Mouse (Mus musculus) v-Abl transformed pro-B cells (cell line): ENCODE results near the gene Slc5a6.

ENCODE experiments used
- in situ Hi-C, 2 experiments: fragments of 400-800 bp; cut with MboI; formaldehyde crosslinking; loops; one replicate each; pipeline ENCODE4 v1.15.1; 2025; ENCODE audit not compliant: unreplicated experiment in 2 of 2

The Slc5a6 gene

DNA sequence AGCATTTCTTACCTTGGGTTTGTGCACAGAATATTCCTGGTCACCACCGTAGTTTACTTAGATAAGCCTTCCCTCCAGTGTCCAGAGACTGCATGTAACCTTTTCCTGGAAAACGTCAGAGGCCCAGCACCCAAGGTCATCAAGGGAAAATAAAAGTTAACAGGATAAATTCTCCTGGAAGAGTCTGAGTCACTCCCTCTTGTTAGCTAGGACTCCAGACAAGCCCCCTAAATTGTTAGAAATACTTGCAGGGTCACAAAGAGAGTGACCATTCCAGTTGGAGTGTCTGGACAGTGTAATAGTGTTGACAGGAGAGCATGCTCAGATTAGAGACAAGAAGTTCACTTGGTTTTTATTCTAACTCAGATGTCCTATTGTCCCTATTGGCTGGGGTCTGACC is 32.8 kb downstream of the Slc5a6 start:
- in situ Hi-C loops = no loop called here

DNA sequence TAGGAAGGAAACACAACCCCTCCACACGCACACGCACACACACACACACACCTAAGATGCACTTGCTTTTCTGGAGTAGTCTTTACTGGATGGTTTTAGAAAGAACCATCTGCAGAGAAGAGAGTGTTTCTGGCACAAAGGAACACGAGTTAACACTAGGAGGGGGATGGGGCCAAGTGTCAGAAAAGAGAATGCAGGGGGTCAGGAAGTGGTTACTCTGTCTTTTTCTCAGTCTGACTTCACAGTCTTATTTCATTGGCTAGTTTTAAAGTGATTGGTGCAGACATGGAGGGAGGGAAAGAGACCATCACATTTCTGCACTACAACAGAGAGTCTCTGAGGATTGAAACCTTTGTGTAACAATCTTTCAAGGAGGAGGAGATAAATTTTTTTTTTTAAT is 36.0 kb downstream of the Slc5a6 start:
- in situ Hi-C loops = no loop called here

DNA sequence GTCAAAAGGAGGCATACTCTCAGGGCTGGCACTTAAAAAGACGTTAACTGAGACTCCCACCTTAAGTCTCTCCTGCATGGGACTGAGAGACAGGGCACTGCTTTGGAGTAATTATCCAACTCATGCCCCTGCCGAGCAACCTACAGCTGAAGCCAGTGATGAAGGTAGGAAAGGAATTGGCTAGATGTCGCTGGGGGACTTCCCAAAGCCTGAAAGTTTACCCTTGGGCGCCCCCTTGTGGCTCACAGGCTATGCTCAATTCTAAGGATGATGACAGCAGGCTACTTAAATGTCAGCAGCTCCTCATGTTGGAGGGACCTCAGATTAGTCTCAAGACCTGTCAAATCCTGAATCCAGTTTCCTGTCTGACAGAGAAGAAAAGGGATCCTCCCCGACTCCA is 44.5 kb downstream of the Slc5a6 start:
- in situ Hi-C loops = loop anchor here (5.0 to 10.0 kb wide), 4 partner anchors 72 to 297 kb away; partner anchors contain the start of genes Dnajc5g (in 1 of the 2) and Slc30a3 (in 1 of the 2)

DNA sequence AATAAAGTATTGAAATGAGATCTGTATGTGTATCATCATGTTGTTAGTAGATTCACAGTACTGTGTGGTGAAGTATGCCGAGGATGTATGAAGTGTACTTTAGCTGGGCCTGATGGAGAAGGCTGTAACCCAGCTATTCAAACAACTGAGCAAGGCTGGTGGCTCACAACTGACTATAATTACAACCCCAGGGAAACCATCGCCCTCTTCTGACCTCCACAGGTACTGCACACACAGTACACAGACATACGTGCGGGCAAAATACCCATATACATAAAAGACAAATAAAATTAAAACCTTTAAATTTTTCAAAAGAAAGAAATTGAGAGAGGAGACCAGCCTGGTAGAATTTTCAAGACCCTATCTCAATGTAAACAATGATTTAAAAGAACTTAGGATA is 47.2 kb downstream of the Slc5a6 start:
- in situ Hi-C loops = loop anchor here (5.0 to 10.0 kb wide), 4 partner anchors 69 to 294 kb away; partner anchors contain the start of genes Dnajc5g (in 1 of the 2) and Slc30a3 (in 1 of the 2)

- in situ Hi-C loops = loop anchor here (5.0 to 10.0 kb wide), 4 partner anchors 69 to 294 kb away; partner anchors contain the start of genes Dnajc5g (in 1 of the 2) and Slc30a3 (in 1 of the 2)
Measured at GRCm38 (mm10) chr5:31000993-31001392, 47.7 kb downstream of the Slc5a6 start.

GRCm38 (mm10) chr5:31000122-31000521 is 48.6 kb downstream of the Slc5a6 start:
- in situ Hi-C loops = loop anchor here (5.0 to 10.0 kb wide), 4 partner anchors 68 to 293 kb away; partner anchors contain the start of genes Dnajc5g (in 1 of the 2) and Slc30a3 (in 1 of the 2)

- in situ Hi-C loops = no loop called here
Measured at GRCm38 (mm10) chr5:30999324-30999723, 49.4 kb downstream of the Slc5a6 start.

DNA sequence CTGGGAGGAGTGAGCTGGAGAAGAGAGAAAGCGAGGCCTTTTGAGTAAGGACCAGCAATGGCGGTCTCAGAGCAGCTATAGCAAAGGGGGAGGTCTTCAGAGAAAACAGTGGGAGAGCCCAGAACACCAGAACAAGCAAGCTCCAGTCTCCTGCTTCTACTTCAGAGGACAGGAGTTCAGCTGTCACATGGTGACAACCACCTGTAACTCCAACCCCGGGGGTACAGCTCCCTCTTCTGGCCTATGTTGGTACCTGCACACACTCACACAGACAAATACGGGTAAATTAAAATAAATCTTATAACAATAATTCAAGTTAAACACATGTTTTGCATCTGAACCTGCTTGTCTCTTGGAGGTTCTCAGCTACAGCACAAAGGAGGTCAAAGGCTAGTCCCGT is 50.4 kb downstream of the Slc5a6 start:
- in situ Hi-C loops = no loop called here

- in situ Hi-C loops = no loop called here
Measured at GRCm38 (mm10) chr5:30994910-30995635, 53.7 kb downstream of the Slc5a6 start.

- in situ Hi-C loops = no loop called here
Measured at GRCm38 (mm10) chr5:30994074-30994473, 54.6 kb downstream of the Slc5a6 start.

- in situ Hi-C loops = no loop called here
Measured at GRCm38 (mm10) chr5:30992980-30993676, 55.6 kb downstream of the Slc5a6 start.
